Mouse (Mus musculus) liver, embryonic 13.5 days (tissue): ENCODE results near the gene Gorasp2. TPM values are rescaled to one million over a fixed set of nuclear protein-coding genes. Genes with fewer than 3 reads are reported as not detected.

Experiments
- ATAC-seq: fragments of 200-750 bp; cut with Nextera tagmentation; 2 replicates; pipeline ENCODE4 v1.8.0; 2017; ENCODE audit warnings: low read depth, mild to moderate bottlenecking, moderate number of reproducible peaks, moderate library complexity
- DNase-seq: peaks from one replicate; pipeline ENCODE4 v3.0.0; 2022
- H3K27ac ChIP-seq: fragments of 300-500 bp; sonication (generic); 2 replicates; pipeline ENCODE4 v1.5.1; 2015; ENCODE audit warnings: moderate library complexity, mild to moderate bottlenecking, inconsistent platforms
- H3K27me3 ChIP-seq: fragments of 300-500 bp; sonication (generic); 2 replicates; pipeline ENCODE4 v1.6.1; 2015; ENCODE audit warnings: mild to moderate bottlenecking, inconsistent platforms
- H3K36me3 ChIP-seq: fragments of 300-500 bp; sonication (generic); 2 replicates; pipeline ENCODE4 v1.6.1; 2015; ENCODE audit warnings: mild to moderate bottlenecking, inconsistent platforms
- H3K4me1 ChIP-seq: fragments of 300-500 bp; sonication (generic); replicated peaks from 2 replicates; pipeline ENCODE4 v1.6.1; 2015; ENCODE audit warnings: inconsistent platforms
- H3K4me2 ChIP-seq: fragments of 300-500 bp; sonication (generic); 2 replicates; pipeline ENCODE4 v1.6.1; 2015; ENCODE audit warnings: inconsistent platforms, mild to moderate bottlenecking, moderate library complexity
- H3K4me3 ChIP-seq: fragments of 300-500 bp; sonication (generic); replicated peaks from 2 replicates; pipeline ENCODE4 v1.5.1; 2015; ENCODE audit warnings: mild to moderate bottlenecking, inconsistent platforms
- H3K9ac ChIP-seq: fragments of 300-500 bp; sonication (generic); 2 replicates; pipeline ENCODE4 v1.6.1; 2015; ENCODE audit warnings: mild to moderate bottlenecking, inconsistent platforms
- H3K9me3 ChIP-seq: fragments of 300-500 bp; sonication (generic); replicated peaks from 2 replicates; pipeline ENCODE4 v1.6.1; 2016; ENCODE audit warnings: inconsistent platforms
- WGBS: fragments of 180-500 bp; shearing (Covaris S2); methylation state at CpG from one replicate; pipeline ENCODE4 v1.1.7; 2015; ENCODE audit not compliant: insufficient replicate concordance; 5-methylcytosine and 5-hydroxymethylcytosine counted together
- polyA plus RNA-seq: library from polyadenylated mRNA; unstranded; fragments of >200 nt; fragmentation: Nextera tagmentation; extraction: Ambion mirVana; gene quantifications from 2 replicates; pipeline ENCODE4 v1.2.1, GENCODE M21; 2015

Gorasp2 gene
- polyA plus RNA-seq, 1 experiment from 2014 or later = 62.2 TPM

DNA sequence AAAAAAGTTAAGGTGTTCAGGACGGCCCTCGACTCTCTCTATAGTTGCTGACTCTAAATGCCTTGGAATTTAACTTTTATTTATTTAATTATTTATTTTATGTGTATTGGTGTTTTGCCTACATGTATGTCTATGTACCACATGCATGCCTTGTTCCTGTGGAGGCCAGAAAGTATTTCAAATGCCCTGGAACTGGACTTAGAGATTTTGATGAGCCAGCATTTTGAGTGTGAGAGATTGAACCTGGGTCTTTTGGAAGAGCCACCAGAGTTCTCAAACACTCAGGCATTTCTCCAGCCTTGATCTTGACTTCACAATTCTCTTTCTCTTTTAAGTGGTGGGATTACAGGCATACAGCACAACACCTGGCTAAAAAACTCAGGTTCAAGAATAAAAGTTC, 90.3 kb downstream of the Gorasp2 start:
- no peak overlapping the region for H3K9ac ChIP-seq
- DNase-seq (no peak), ATAC-seq (no peak)
- H3K27ac ChIP-seq = no peak overlapping the region
- no peaks in the 10 kb centered on the region for H3K27me3 ChIP-seq
- peaks cover 61% of the 10 kb centered on the region for H3K36me3 ChIP-seq
- 92% methylated on average over 2 of the region's 2 CpGs for WGBS
- H3K4me1 ChIP-seq = no peaks in the 10 kb centered on the region
- H3K4me3 ChIP-seq = no peak overlapping the region
- no peak overlapping the region for H3K4me2 ChIP-seq
- no peaks in the 10 kb centered on the region for H3K9me3 ChIP-seq

DNA sequence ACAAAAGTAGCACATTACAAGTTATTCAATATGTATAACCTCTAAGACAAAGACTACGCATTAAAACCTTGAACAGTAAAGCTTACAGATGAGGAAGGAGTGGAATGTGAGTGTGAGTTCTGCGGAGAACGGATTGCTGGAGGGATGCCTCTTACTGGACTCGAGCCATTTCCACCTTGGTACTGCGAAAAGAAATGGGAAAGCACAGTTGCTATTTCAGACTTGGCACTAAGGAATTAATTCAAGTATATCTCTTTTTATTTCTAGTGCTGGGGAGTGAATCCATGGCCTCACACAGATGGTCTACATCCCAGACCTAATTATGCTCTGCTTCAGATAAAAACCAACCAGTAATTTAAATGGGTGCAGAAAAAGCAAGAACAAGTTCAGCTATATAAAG, 90.8 kb downstream of the Gorasp2 start:
- Histone ChIP-seq H3K9me3 (no peaks in the 10 kb centered on the region), H3K4me1 (no peaks in the 10 kb centered on the region), H3K4me2 (no peak overlapping the region), H3K27ac (no peak overlapping the region), H3K4me3 (no peak overlapping the region), H3K27me3 (no peaks in the 10 kb centered on the region), H3K9ac (no peak overlapping the region), H3K36me3 (peaks cover 59% of the 10 kb centered on the region)
- WGBS = 91% methylated on average over 5 of the region's 5 CpGs
- ATAC-seq (no peak), DNase-seq (no peak)

Other genes starting within 250 kb of the Gorasp2 start
- gene Sp5, start 186.7 kb upstream of the Gorasp2 start, polyA plus RNA-seq = 0.48 TPM in 2 replicates
- gene Erich2, start 152.8 kb upstream of the Gorasp2 start, polyA plus RNA-seq = not detected in 2 replicates
- gene Gad1, start 108.5 kb upstream of the Gorasp2 start, polyA plus RNA-seq = 0.06 and 0.15 TPM in 2 replicates
- 0.54 and 1.0 TPM in 2 replicates for gene Gm26558, start 532 bp downstream of the Gorasp2 start, polyA plus RNA-seq
- 28.1 and 29.5 TPM in 2 replicates for gene Tlk1, start 164.2 kb downstream of the Gorasp2 start, polyA plus RNA-seq